Comparison of ENCODE assay signal across 10 mouse cellular contexts in genomic region chr5:7820592-7820991, GRCm38 (mm10).
DNase-seq lines count a peak whose midpoint lies in the region; ATAC-seq and TF ChIP-seq lines count a peak whose summit lies in the region.
"Had no signal": no experiment of that assay in that cellular context is flagged by ENCODE, and none has a peak within 500 bp of the region (broad histone marks: within the 10 kb centered on the region; RNA-seq: fewer than 3 reads in every experiment).

No protein-coding gene starts in this region.

- TF ChIP-seq POLR2A in limb, embryonic 14.5 days (IDR thresholded peaks at IDR 0.05; ENCODE audit: borderline replicate concordance, extremely low read depth, insufficient read depth, insufficient read length), result no peak
- TF ChIP-seq POLR2A in CH12.LX (IDR thresholded peaks at IDR 0.05; ENCODE audit: low read depth, low read length), result no peak

- no peaks in the 10 kb centered on the region for H3K4me1 ChIP-seq in forebrain, embryonic 14.5 days (ENCODE audit: control insufficient read depth, insufficient read depth, low read length)
- no peaks in the 10 kb centered on the region for H3K4me1 ChIP-seq in forebrain, embryonic 16.5 days (replicated peaks; ENCODE audit: control insufficient read depth, insufficient read depth, low read length)
- H3K4me1 ChIP-seq in limb, embryonic 14.5 days (ENCODE audit: control insufficient read depth, insufficient read depth, low read length), result no peaks in the 10 kb centered on the region
- no peaks in the 10 kb centered on the region for H3K4me1 ChIP-seq in limb, embryonic 10.5 days
- peaks cover 0 to 20% of the 10 kb centered on the region in 2 experiments; a peak in 2 of 4 replicates for H3K4me1 ChIP-seq in CH12.LX (ENCODE audit: control insufficient read depth in 1 of 2, insufficient read depth in 2 of 2)

- DNase-seq in forebrain, embryonic 14.5 days (ENCODE audit: low spot score), result peak; percentile 62
- peak; percentile 25 for DNase-seq in limb, embryonic 14.5 days (ENCODE audit: low spot score)
- no peak for DNase-seq in limb, embryonic 10.5 days (ENCODE audit: low spot score)
- DNase-seq in CH12.LX (ENCODE audit: extremely low read depth), result peak; percentile 45
- DNase-seq in embryo, embryonic 11 days, result peak; percentile 41
- no peak for DNase-seq in heart, postnatal 14 days
- DNase-seq: cerebellum, adult 11-12 months had no signal

- H3K4me2 ChIP-seq in forebrain, embryonic 14.5 days (ENCODE audit: low read length), result no peak overlapping the region
- H3K4me2 ChIP-seq in forebrain, embryonic 16.5 days (ENCODE audit: low read length), result no peak overlapping the region
- H3K4me2 ChIP-seq in limb, embryonic 14.5 days (replicated peaks; ENCODE audit: low read depth, low read length, severe bottlenecking), result no peak overlapping the region
- no peak overlapping the region for H3K4me2 ChIP-seq in CH12.LX (ENCODE audit: insufficient read depth, low read depth, poor library complexity, severe bottlenecking)

- dilution Hi-C loops in CH12.LX (cut with MboI; ENCODE audit: extremely low pct_ligation_motif_present, extremely low pct_unique_long_range_greater_than_20kb, low sequenced_read_pairs), result no loop called here

- H3K9ac ChIP-seq in forebrain, embryonic 14.5 days (ENCODE audit: low read length), result no peak overlapping the region
- no peak overlapping the region for H3K9ac ChIP-seq in forebrain, embryonic 16.5 days (replicated peaks; ENCODE audit: low read depth, low read length)
- H3K9ac ChIP-seq in limb, embryonic 14.5 days (ENCODE audit: low read depth, low read length, severe bottlenecking), result no peak overlapping the region
- no peak overlapping the region for H3K9ac ChIP-seq in CH12.LX (ENCODE audit: insufficient read depth, low read depth)

- no peak overlapping the region for H3K4me3 ChIP-seq in forebrain, embryonic 14.5 days (ENCODE audit: low read depth, low read length)
- H3K4me3 ChIP-seq in forebrain, embryonic 16.5 days (replicated peaks; ENCODE audit: low read length), result no peak overlapping the region
- H3K4me3 ChIP-seq in limb, embryonic 14.5 days (replicated peaks; ENCODE audit: low read length), result no peak overlapping the region
- no peak overlapping the region for H3K4me3 ChIP-seq in limb, embryonic 10.5 days
- no peak overlapping the region for H3K4me3 ChIP-seq in CH12.LX (replicated peaks in 1 of 3; ENCODE audit: low read depth in 2 of 3, low read length in 2 of 3, poor library complexity in 1 of 3)

- intact Hi-C loops in heart, postnatal 14 days (cut with DNase I), result no loop called here

- H3K79me2 ChIP-seq in CH12.LX (replicated peaks; ENCODE audit: control insufficient read depth, extremely low read depth, insufficient read depth, poor library complexity, severe bottlenecking), result no peaks in the 10 kb centered on the region

- no peaks in the 10 kb centered on the region for H3K27me3 ChIP-seq in forebrain, embryonic 14.5 days (replicated peaks; ENCODE audit: control insufficient read depth, insufficient read depth, low read length)
- no peaks in the 10 kb centered on the region for H3K27me3 ChIP-seq in forebrain, embryonic 16.5 days (replicated peaks; ENCODE audit: control insufficient read depth, insufficient read depth, low read length)
- H3K27me3 ChIP-seq in limb, embryonic 14.5 days (ENCODE audit: control insufficient read depth, insufficient read depth, low read length), result no peaks in the 10 kb centered on the region
- no peaks in the 10 kb centered on the region for H3K27me3 ChIP-seq in limb, embryonic 10.5 days (ENCODE audit: low read depth, poor library complexity, severe bottlenecking)
- no peaks in the 10 kb centered on the region for H3K27me3 ChIP-seq in CH12.LX (replicated peaks)

- no peaks in the 10 kb centered on the region for H3K9me3 ChIP-seq in forebrain, embryonic 14.5 days (replicated peaks; ENCODE audit: control insufficient read depth, low read length)
- no peaks in the 10 kb centered on the region for H3K9me3 ChIP-seq in forebrain, embryonic 16.5 days (ENCODE audit: control insufficient read depth, low read length)
- H3K9me3 ChIP-seq in limb, embryonic 14.5 days (ENCODE audit: control insufficient read depth, low read length), result no peaks in the 10 kb centered on the region
- H3K9me3 ChIP-seq in limb, embryonic 10.5 days (replicated peaks), result no peaks in the 10 kb centered on the region
- no peaks in the 10 kb centered on the region for H3K9me3 ChIP-seq in CH12.LX (replicated peaks; ENCODE audit: low read length)

- no peaks in the 10 kb centered on the region for H3K36me3 ChIP-seq in forebrain, embryonic 14.5 days (ENCODE audit: control insufficient read depth, insufficient read depth, low read length)
- no peaks in the 10 kb centered on the region for H3K36me3 ChIP-seq in forebrain, embryonic 16.5 days (ENCODE audit: control insufficient read depth, insufficient read depth)
- H3K36me3 ChIP-seq in limb, embryonic 14.5 days (ENCODE audit: control insufficient read depth, insufficient read depth, low read length), result no peaks in the 10 kb centered on the region
- no peaks in the 10 kb centered on the region for H3K36me3 ChIP-seq in limb, embryonic 10.5 days
- no peaks in the 10 kb centered on the region for H3K36me3 ChIP-seq in CH12.LX (replicated peaks in 1 of 2; ENCODE audit: control insufficient read depth in 1 of 2, insufficient read depth in 1 of 2, low read length in 1 of 2)

- WGBS in forebrain, embryonic 14.5 days, result 41% methylated on average over 5 of the region's 5 CpGs
- 39% methylated on average over 5 of the region's 5 CpGs for WGBS in forebrain, embryonic 16.5 days
- WGBS in limb, embryonic 14.5 days, result 29% methylated on average over 5 of the region's 5 CpGs
- 46% methylated on average over 5 of the region's 5 CpGs for WGBS in limb, embryonic 10.5 days

- peak; percentile 70 to 75 for TF ChIP-seq CTCF in CH12.LX (conservative IDR thresholded peaks at IDR 0.05 in 1 of 2, IDR thresholded peaks at IDR 0.05 in 1 of 2; ENCODE audit: low read depth in 2 of 2, low read length in 2 of 2)

- TF ChIP-seq RAD21 in CH12.LX (IDR thresholded peaks at IDR 0.05; ENCODE audit: low read depth, low read length), result peak; percentile 70

- in situ Hi-C loops in CH12.LX (cut with MboI; ENCODE audit: low pct_ligation_motif_present, low pct_unique_long_range_greater_than_20kb, low sequenced_read_pairs), result no loop called here

- H3K27ac ChIP-seq in forebrain, embryonic 14.5 days (ENCODE audit: low read depth, low read length), result no peak overlapping the region
- no peak overlapping the region for H3K27ac ChIP-seq in forebrain, embryonic 16.5 days (ENCODE audit: low read length)
- no peak overlapping the region for H3K27ac ChIP-seq in limb, embryonic 14.5 days (replicated peaks; ENCODE audit: low read depth, low read length)
- H3K27ac ChIP-seq in limb, embryonic 10.5 days, result no peak overlapping the region
- no peak overlapping the region for H3K27ac ChIP-seq in CH12.LX (ENCODE audit: insufficient read depth, low read depth)

- TF ChIP-seq EP300 in CH12.LX (IDR thresholded peaks at IDR 0.05; ENCODE audit: low read length), result no peak

- 0 out of 2 replicates have a peak, but pooled peaks have one; percentile 50 for ATAC-seq in forebrain, embryonic 14.5 days
- no peak for ATAC-seq in forebrain, embryonic 16.5 days
- no peak for ATAC-seq in limb, embryonic 14.5 days (ENCODE audit: low FRiP score, low read depth)
- ATAC-seq in monocyte, adult 5-6 weeks (replicated peaks; ENCODE audit: insufficient number of reproducible peaks, low FRiP score, low TSS enrichment, poor library complexity, severe bottlenecking), result no peak
- ATAC-seq: hindbrain, embryonic 16.5 days had no signal

TF ChIP-seq in CH12.LX, 34 proteins besides CTCF, POLR2A, EP300 and RAD21:
- TF ChIP-seq JUND (conservative IDR thresholded peaks at IDR 0.05; ENCODE audit: low read depth, low read length) (no peak), SMC3 (IDR thresholded peaks at IDR 0.05; ENCODE audit: low read depth, low read length) (peak; percentile 69)

Comparison
In these comparisons a context has a peak if more than half of its experiments do, and no peak if none do; other contexts are left out.
1. DNase-seq: peak in forebrain, embryonic 14.5 days (single experiment), limb, embryonic 14.5 days (single experiment), CH12.LX (single experiment) and embryo, embryonic 11 days (single experiment); none in limb, embryonic 10.5 days (single experiment) and heart, postnatal 14 days (0 of 2).